Mouse (Mus musculus): ENCODE data around the gene Usp15.

- TF ChIP-seq CTCF (IDR thresholded peaks at IDR 0.05; ENCODE audit: extremely low read depth, insufficient read length, insufficient replicate concordance, low read depth, low read length), result no peak
- TF ChIP-seq POLR2A (IDR thresholded peaks at IDR 0.05; ENCODE audit: low read depth, low read length), result no peak
These were observed 11.5 kb upstream of the Usp15 start for GRCm38 (mm10) chr10:123208336-123208735.

Data from small intestine, adult 2 months (tissue).